Mouse (Mus musculus): ENCODE measurements around the gene Meis1. TPM values are rescaled to one million over a fixed set of nuclear protein-coding genes. Genes with fewer than 3 reads are reported as not detected.

The Meis1 gene
- polyA plus RNA-seq, 1 experiment from 2014 or later, result 24.6 TPM

- Histone ChIP-seq H3K9ac (no peak overlapping the region), H3K36me3 (no peaks in the 10 kb centered on the region), H3K27ac (no peak overlapping the region), H3K4me2 (no peak overlapping the region), H3K9me3 (replicated peaks) (no peaks in the 10 kb centered on the region), H3K4me3 (no peak overlapping the region), H3K27me3 (replicated peaks) (no peaks in the 10 kb centered on the region), H3K4me1 (peaks cover 17% of the 10 kb centered on the region)
- ATAC-seq, result no peak
- WGBS (ENCODE audit: insufficient replicate concordance), result 32% methylated on average over 1 of the region's 1 CpGs
Observed at GRCm38 (mm10) chr11:18888651-18889050, 130.1 kb downstream of the Meis1 start.

GRCm38 (mm10) chr11:18885729-18886325 lies 133.0 kb downstream of the Meis1 start:
- Histone ChIP-seq H3K4me3 (no peak overlapping the region), H3K4me2 (peak overlapping the region; percentile 29; the same call in 1 of the 2 replicates), H3K9ac (no peak overlapping the region), H3K9me3 (replicated peaks) (no peaks in the 10 kb centered on the region), H3K4me1 (peaks cover 17% of the 10 kb centered on the region), H3K27me3 (replicated peaks) (no peaks in the 10 kb centered on the region), H3K36me3 (peaks cover 3% of the 10 kb centered on the region; the same call in 1 of the 2 replicates), H3K27ac (peak overlapping the region; percentile 67; the same call in 1 of the 2 replicates)
- ATAC-seq, result no peak
- 43% methylated on average over 9 of the region's 9 CpGs for WGBS (ENCODE audit: insufficient replicate concordance)

DNA sequence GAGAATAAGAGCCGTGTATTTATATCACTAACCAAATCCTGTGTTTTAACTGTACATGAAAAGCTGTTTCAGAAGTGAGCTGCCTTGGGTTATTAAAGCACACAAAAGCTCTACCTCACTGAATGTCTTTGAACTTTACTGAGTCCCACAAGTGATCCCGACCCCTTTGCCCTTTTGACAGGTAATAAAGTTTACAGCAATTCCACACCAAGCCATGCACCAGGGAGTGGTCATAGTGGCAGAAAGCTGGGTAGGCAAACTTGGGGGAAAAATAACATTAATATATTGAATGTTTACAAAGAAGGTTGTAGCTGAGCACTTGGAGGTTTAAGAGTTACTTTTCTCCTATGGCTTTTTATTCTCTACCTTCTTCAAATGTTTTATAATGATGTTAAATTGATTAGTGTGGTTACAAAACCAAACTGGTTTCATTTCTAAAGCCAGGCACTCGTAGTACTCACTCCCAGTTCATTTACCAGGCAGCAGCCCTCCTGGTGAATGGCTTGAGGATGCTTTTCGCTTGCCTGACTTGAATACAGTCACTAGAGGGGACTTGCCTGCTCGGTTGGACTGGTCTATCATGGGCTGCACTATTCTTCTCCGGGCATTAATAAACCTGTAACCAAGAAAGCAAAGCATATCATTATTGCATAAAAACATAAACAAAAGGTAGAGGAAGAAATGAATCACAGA lies 133.6 kb downstream of the Meis1 start:
- H3K9ac ChIP-seq, result no peak overlapping the region
- peak overlapping the region; percentile 29 for H3K4me2 ChIP-seq
- peaks cover 17% of the 10 kb centered on the region for H3K4me1 ChIP-seq
- ATAC-seq, result no peak
- no peaks in the 10 kb centered on the region for H3K9me3 ChIP-seq (replicated peaks)
- H3K27ac ChIP-seq, result peak overlapping the region; percentile 67
- no peaks in the 10 kb centered on the region for H3K27me3 ChIP-seq (replicated peaks)
- H3K4me3 ChIP-seq, result no peak overlapping the region
- H3K36me3 ChIP-seq, result peaks cover 3% of the 10 kb centered on the region; the same call in 1 of the 2 replicates
- 60% methylated on average over 6 of the region's 6 CpGs for WGBS (ENCODE audit: insufficient replicate concordance)

- Histone ChIP-seq H3K27me3 (replicated peaks) (no peaks in the 10 kb centered on the region), H3K27ac (no peak overlapping the region), H3K4me2 (no peak overlapping the region), H3K4me1 (peaks cover 20% of the 10 kb centered on the region), H3K4me3 (no peak overlapping the region), H3K9me3 (replicated peaks) (no peaks in the 10 kb centered on the region), H3K36me3 (peaks cover 3% of the 10 kb centered on the region; the same call in 1 of the 2 replicates), H3K9ac (no peak overlapping the region)
- 69% methylated on average over 3 of the region's 3 CpGs for WGBS (ENCODE audit: insufficient replicate concordance)
- ATAC-seq, result no peak
Observed at GRCm38 (mm10) chr11:18883987-18884386, 134.8 kb downstream of the Meis1 start.

DNA sequence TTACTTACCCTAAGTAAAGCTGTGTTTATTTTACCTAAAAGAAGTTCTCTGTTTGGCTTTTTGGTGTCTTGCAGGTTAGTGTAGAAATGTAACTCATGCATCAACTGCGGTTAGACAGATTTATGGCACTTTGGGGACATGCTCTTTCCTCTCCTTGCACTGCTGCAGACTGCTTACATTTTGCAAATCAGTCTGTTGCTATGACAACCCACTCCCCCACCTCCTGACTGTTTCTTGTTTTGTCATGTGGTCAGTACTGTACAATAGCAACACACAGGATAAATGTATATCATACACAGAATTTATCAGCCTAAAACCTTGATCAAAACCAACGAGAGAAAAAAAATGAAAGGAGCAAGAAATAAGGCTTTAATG lies 135.3 kb downstream of the Meis1 start:
- Histone ChIP-seq H3K4me3 (no peak overlapping the region), H3K36me3 (peaks cover 3% of the 10 kb centered on the region; the same call in 1 of the 2 replicates), H3K9me3 (replicated peaks) (no peaks in the 10 kb centered on the region), H3K27ac (no peak overlapping the region), H3K9ac (no peak overlapping the region), H3K27me3 (replicated peaks) (no peaks in the 10 kb centered on the region), H3K4me2 (no peak overlapping the region), H3K4me1 (peaks cover 21% of the 10 kb centered on the region)
- WGBS (ENCODE audit: insufficient replicate concordance), result 53% methylated on average over 2 of the region's 2 CpGs
- no peak for ATAC-seq

DNA sequence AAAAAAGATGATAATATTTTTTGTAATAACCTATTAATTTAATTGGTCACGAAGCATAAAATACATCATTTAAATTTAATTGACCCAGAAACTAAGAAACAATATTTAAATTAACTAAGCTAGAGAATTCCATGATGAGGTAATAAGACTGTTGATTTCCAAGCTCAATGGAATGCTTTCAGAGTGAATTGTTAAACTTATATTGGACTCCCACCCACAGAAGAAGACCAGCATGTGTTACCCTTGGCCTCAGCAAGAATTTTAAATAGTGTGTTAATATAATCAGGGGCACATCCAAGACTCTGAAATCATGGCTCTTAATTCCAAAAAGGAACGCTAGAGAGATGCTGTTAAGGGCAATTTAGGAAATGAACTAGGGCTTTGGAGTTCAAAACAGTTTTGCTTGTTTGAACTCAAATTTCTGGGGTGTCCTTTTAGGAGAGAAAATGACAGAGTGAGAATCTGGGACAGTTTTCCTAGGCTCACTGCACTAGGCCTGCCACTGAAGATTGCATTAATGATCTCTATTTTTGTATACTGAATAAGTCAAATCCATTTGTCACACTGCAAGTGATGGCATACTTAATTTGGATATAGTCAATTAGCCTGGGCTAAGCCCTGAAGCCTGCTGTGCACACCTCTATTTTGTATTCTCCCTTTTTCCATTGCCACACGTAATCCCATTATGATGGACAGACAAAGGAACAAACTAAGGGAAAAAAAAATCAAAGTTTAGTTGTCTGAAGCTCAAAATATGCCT lies 135.9 kb downstream of the Meis1 start:
- ATAC-seq, result no peak
- H3K36me3 ChIP-seq, result peaks cover 3% of the 10 kb centered on the region; the same call in 1 of the 2 replicates
- 65% methylated on average over 3 of the region's 3 CpGs for WGBS (ENCODE audit: insufficient replicate concordance)

GRCm38 (mm10) chr11:18882315-18882714 lies 136.5 kb downstream of the Meis1 start:
- H3K9me3 ChIP-seq (replicated peaks), result no peaks in the 10 kb centered on the region
- peaks cover 3% of the 10 kb centered on the region; the same call in 1 of the 2 replicates for H3K36me3 ChIP-seq
- no peak overlapping the region for H3K4me3 ChIP-seq
- WGBS (ENCODE audit: insufficient replicate concordance), result 83% methylated on average over 5 of the region's 5 CpGs
- H3K27me3 ChIP-seq (replicated peaks), result peaks cover 8% of the 10 kb centered on the region
- no peak overlapping the region for H3K9ac ChIP-seq
- H3K27ac ChIP-seq, result no peak overlapping the region
- H3K4me1 ChIP-seq, result peaks cover 17% of the 10 kb centered on the region
- no peak overlapping the region for H3K4me2 ChIP-seq
- ATAC-seq, result no peak

More for the DNA sequence above, 135.9 kb downstream of the Meis1 start:
- Histone ChIP-seq H3K9ac (no peak overlapping the region), H3K9me3 (replicated peaks) (no peaks in the 10 kb centered on the region), H3K4me3 (no peak overlapping the region), H3K4me2 (no peak overlapping the region), H3K4me1 (peaks cover 17% of the 10 kb centered on the region), H3K27me3 (replicated peaks) (peaks cover 2% of the 10 kb centered on the region), H3K27ac (no peak overlapping the region)

DNA sequence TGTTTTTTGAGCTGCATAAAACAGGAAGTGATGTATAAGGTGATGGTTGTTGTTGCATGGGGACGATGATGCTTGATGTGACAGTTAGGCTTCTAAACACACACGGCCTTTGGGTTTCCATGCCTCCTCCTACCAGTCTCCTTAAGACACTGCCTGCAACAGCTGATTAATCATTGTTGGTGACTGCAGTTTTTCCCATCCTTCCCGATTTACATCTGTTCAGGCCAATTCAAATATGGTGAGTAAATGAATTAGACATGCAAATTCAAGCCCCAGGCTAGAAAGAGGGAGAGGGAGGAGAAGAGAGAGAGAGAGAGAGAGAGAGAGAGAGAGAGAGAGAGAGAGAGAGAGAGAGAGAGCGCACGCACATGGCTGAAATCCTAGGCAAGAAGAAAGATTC lies 138.0 kb downstream of the Meis1 start:
- no peak for ATAC-seq
- WGBS (ENCODE audit: insufficient replicate concordance), result 61% methylated on average over 5 of the region's 5 CpGs
- Histone ChIP-seq H3K36me3 (peaks cover 3% of the 10 kb centered on the region; the same call in 1 of the 2 replicates), H3K9ac (no peak overlapping the region), H3K4me1 (peaks cover 28% of the 10 kb centered on the region), H3K27me3 (replicated peaks) (peaks cover 23% of the 10 kb centered on the region), H3K4me2 (no peak overlapping the region), H3K27ac (no peak overlapping the region), H3K4me3 (no peak overlapping the region), H3K9me3 (replicated peaks) (no peaks in the 10 kb centered on the region)

- ATAC-seq, result no peak
- 0% methylated on average over 1 of the region's 1 CpGs for WGBS (ENCODE audit: insufficient replicate concordance)
- no peaks in the 10 kb centered on the region for H3K9me3 ChIP-seq (replicated peaks)
- peaks cover 37% of the 10 kb centered on the region for H3K27me3 ChIP-seq (replicated peaks)
- 0 out of 2 replicates have a peak overlapping the region, but pooled peaks have one; percentile 22 for H3K9ac ChIP-seq
- H3K4me1 ChIP-seq, result peaks cover 34% of the 10 kb centered on the region
- no peak overlapping the region for H3K27ac ChIP-seq
- H3K4me3 ChIP-seq, result no peak overlapping the region
- peak overlapping the region; percentile 79 for H3K4me2 ChIP-seq
- H3K36me3 ChIP-seq, result peaks cover 3% of the 10 kb centered on the region; the same call in 1 of the 2 replicates
Observed at GRCm38 (mm10) chr11:18879456-18879818, 139.3 kb downstream of the Meis1 start.

GRCm38 (mm10) chr11:18878748-18879455 lies 139.9 kb downstream of the Meis1 start:
- Histone ChIP-seq H3K4me2 (peak overlapping the region; percentile 79), H3K36me3 (peaks cover 3% of the 10 kb centered on the region; the same call in 1 of the 2 replicates), H3K27me3 (replicated peaks) (peaks cover 42% of the 10 kb centered on the region), H3K4me1 (peaks cover 36% of the 10 kb centered on the region), H3K4me3 (peak overlapping the region; percentile 60), H3K27ac (0 out of 2 replicates have a peak overlapping the region, but pooled peaks have one; percentile 32), H3K9me3 (replicated peaks) (no peaks in the 10 kb centered on the region), H3K9ac (peak overlapping the region; percentile 50)
- 0% methylated on average over 13 of the region's 13 CpGs for WGBS (ENCODE audit: insufficient replicate concordance)
- 0 out of 2 replicates have a peak, but pooled peaks have one; percentile 41 for ATAC-seq

DNA sequence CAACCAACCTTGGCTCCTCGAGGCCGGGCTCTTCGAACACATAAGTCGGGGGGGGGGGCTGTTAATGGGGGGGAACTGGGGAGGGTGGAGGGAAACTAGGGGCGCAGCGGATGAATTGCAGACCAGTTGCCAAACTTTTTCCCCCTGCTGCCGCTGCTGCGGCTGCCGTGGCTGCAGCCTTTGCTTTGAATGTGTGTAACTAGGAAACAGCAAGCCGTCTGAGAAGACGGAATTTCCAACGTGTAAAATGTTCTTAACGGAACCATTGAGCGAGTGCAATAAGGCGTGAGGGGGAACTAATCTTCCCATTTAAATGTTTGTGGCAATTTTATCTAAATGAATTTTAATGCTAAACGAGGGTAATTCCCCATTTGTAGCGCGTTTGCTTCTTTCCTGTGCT lies 140.8 kb downstream of the Meis1 start:
- Histone ChIP-seq H3K4me1 (peaks cover 36% of the 10 kb centered on the region), H3K9me3 (replicated peaks) (no peaks in the 10 kb centered on the region), H3K9ac (peak overlapping the region; percentile 62), H3K27ac (peak overlapping the region; percentile 78), H3K4me2 (peak overlapping the region; percentile 79), H3K4me3 (peak overlapping the region; percentile 60), H3K36me3 (peaks cover 3% of the 10 kb centered on the region; the same call in 1 of the 2 replicates), H3K27me3 (replicated peaks) (peaks cover 48% of the 10 kb centered on the region)
- WGBS (ENCODE audit: insufficient replicate concordance), result 0% methylated on average over 18 of the region's 18 CpGs
- no peak for ATAC-seq

Measured in liver, embryonic 12.5 days (tissue).